Mouse (Mus musculus) pancreas, adult 10 weeks (tissue): ENCODE measurements around the gene Olfr1298. TPM values are rescaled to one million over a fixed set of nuclear protein-coding genes. Genes with fewer than 3 reads are reported as not detected.

Experiments used
- polyA plus RNA-seq: library from polyadenylated mRNA; stranded (reverse); fragments of 350-450 nt; fragmentation: Illumina TruSeq; extraction: RNeasy Lipid Tissue Mini Kit (QIAGEN cat#74804); gene quantifications from one replicate; pipeline ENCODE4 v1.2.3, GENCODE M21; 2015; ENCODE audit warnings: low read depth, low replicate concordance; ENCODE audit not compliant: insufficient read depth

Gene Olfr1298
- polyA plus RNA-seq: not detected

GRCm38 (mm10) chr2:111649101-111649500, at the start of gene Olfr1298:
TSS of gene Olfr1298 (minus strand) at chr2:111649201.

DNA sequence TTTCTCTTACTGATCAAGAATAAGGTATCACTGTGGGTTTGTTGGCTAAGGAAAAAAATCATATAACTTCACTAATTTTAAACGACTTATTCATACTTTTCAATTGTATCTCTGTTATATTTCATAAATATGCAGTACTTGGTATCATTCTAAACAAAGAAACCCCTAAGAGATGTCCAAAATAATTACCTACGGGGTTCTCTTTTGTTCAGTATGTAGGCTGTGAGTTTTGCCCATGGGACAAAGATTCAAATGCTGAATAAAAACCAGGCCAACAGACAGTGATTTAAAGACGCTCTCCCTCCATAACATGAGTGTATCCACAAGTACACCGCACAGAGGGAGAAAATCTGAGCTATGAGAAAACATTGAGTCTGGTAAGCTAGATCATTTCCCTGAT, 12.1 kb upstream of the Olfr1298 start, which contains the start of gene Olfr1299:
Olfr1299 (plus strand) TSS at position 301 of the 400 bp plus-strand sequence.

DNA sequence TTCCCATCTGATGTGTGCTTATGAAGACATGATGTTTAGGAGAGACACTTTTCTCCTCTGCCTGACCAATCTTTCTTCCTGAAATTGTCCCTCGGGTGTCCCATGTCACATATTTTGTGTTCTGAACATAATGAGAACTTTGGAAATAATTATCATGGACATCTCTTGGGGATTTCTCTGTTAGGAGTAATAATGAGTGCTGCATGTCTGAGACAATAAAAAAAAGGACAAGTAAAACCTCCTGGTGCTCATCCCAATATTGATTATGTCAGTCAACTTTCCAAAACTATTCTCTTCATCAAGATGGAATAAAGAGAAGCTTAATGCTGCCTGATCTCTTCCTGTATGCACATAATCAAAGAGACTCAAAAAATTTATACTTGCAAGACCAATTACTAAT, 22.6 kb downstream of the Olfr1298 start, which contains the start of gene Olfr1297:
Olfr1297 (minus strand) TSS at position 101 of the 400 bp plus-strand sequence.

Other genes starting within 250 kb of the Olfr1298 start
- gene Olfr1286, start 226.1 kb downstream of the Olfr1298 start, polyA plus RNA-seq: not detected
- not detected for gene Olfr1287, start 200.1 kb downstream of the Olfr1298 start, polyA plus RNA-seq
- gene Olfr1288, start 175.1 kb downstream of the Olfr1298 start, polyA plus RNA-seq: not detected
- gene Olfr1289, start 168.4 kb downstream of the Olfr1298 start, polyA plus RNA-seq: not detected
- not detected for gene Olfr1290, start 155.4 kb downstream of the Olfr1298 start, polyA plus RNA-seq
- not detected for gene Olfr1291-ps1, start 152.0 kb downstream of the Olfr1298 start, polyA plus RNA-seq
- not detected for gene Olfr1293-ps, start 124.0 kb downstream of the Olfr1298 start, polyA plus RNA-seq
- not detected for gene Olfr1294, start 108.9 kb downstream of the Olfr1298 start, polyA plus RNA-seq
- gene Olfr1295, start 79.5 kb downstream of the Olfr1298 start, polyA plus RNA-seq: not detected
- not detected for gene Olfr1297, start 22.7 kb downstream of the Olfr1298 start, polyA plus RNA-seq
- gene Olfr1299, start 12.2 kb upstream of the Olfr1298 start, polyA plus RNA-seq: not detected
- not detected for gene Olfr1301, start 101.8 kb upstream of the Olfr1298 start, polyA plus RNA-seq
- gene Olfr1302, start 128.2 kb upstream of the Olfr1298 start, polyA plus RNA-seq: not detected
- gene Olfr1303, start 171.1 kb upstream of the Olfr1298 start, polyA plus RNA-seq: not detected
- gene Olfr1305, start 227.9 kb upstream of the Olfr1298 start, polyA plus RNA-seq: not detected